Mouse (Mus musculus): ENCODE measurements around the gene Nat14.

- TF ChIP-seq POLR2A (IDR thresholded peaks at IDR 0.05; ENCODE audit: insufficient read depth, low read length) = no peak
- TF ChIP-seq CTCF (IDR thresholded peaks at IDR 0.05; ENCODE audit: low read depth, low read length) = no peak
These were observed 15.3 kb upstream of the Nat14 start, which contains the start of gene Gm36210 for GRCm38 (mm10) chr7:4906466-4906950.

Data from ES-Bruce4 (cell line).